Mouse (Mus musculus) kidney, postnatal 0 days (tissue): ENCODE measurements around the gene Zfpm1. TPM values are rescaled to one million over a fixed set of nuclear protein-coding genes. Genes with fewer than 3 reads are reported as not detected.

Source experiments
- ATAC-seq: fragments of 200-750 bp; cut with Nextera tagmentation; replicated peaks from 2 replicates; pipeline ENCODE4 v1.8.0; 2017; ENCODE audit warnings: low read depth, moderate number of reproducible peaks, moderate TSS enrichment, moderate library complexity; ENCODE audit not compliant: low FRiP score
- DNase-seq: peaks from one replicate; pipeline ENCODE4 v3.0.0-alpha.2; 2016; ENCODE audit warnings: low spot score
- H3K27ac ChIP-seq: fragments of 300-500 bp; sonication (generic); 2 replicates; pipeline ENCODE4 v1.5.1; 2014; ENCODE audit warnings: mild to moderate bottlenecking
- H3K27me3 ChIP-seq: fragments of 300-500 bp; sonication (generic); 2 replicates; pipeline ENCODE4 v1.6.1; 2014; ENCODE audit warnings: low read length, mixed read lengths; ENCODE audit not compliant: insufficient read depth
- H3K36me3 ChIP-seq: fragments of 300-500 bp; sonication (generic); 2 replicates; pipeline ENCODE4 v1.6.1; 2014; ENCODE audit warnings: low read length, mixed read lengths; ENCODE audit not compliant: insufficient read depth
- H3K4me1 ChIP-seq: fragments of 300-500 bp; sonication (generic); replicated peaks from 2 replicates; pipeline ENCODE4 v1.6.1; 2014; ENCODE audit warnings: antibody characterized with exemption, low read length, mixed read lengths; ENCODE audit not compliant: insufficient read depth
- H3K4me2 ChIP-seq: fragments of 300-500 bp; sonication (generic); 2 replicates; pipeline ENCODE4 v1.6.1; 2014; ENCODE audit warnings: mild to moderate bottlenecking, low read length, moderate library complexity, mixed read lengths
- H3K4me3 ChIP-seq: fragments of 300-500 bp; sonication (generic); replicated peaks from 2 replicates; pipeline ENCODE4 v1.5.1; 2014; ENCODE audit warnings: low read depth, low read length
- H3K9ac ChIP-seq: fragments of 300-500 bp; sonication (generic); 2 replicates; pipeline ENCODE4 v1.6.1; 2014; ENCODE audit warnings: low read depth, low read length
- H3K9me3 ChIP-seq: fragments of 300-500 bp; sonication (generic); replicated peaks from 2 replicates; pipeline ENCODE4 v1.6.1; 2016; ENCODE audit warnings: low read length, inconsistent platforms, mixed read lengths
- CTCF ChIP-seq: IDR thresholded peaks from 2 replicates; pipeline ENCODE4 v1.5.1; 2016; ENCODE audit warnings: antibody characterized with exemption, low read depth, mild to moderate bottlenecking, moderate library complexity
- WGBS: fragments of 180-500 bp; shearing (Covaris S2); extraction: QIAGEN DNeasy Blood & Tissue Kit; methylation state at CpG from one replicate; pipeline ENCODE4 v1.1.7; 2014; 5-methylcytosine and 5-hydroxymethylcytosine counted together
- polyA plus RNA-seq: library from polyadenylated mRNA; unstranded; fragments of >200 nt; fragmentation: Nextera tagmentation; extraction: Ambion mirVana; gene quantifications from 2 replicates; pipeline ENCODE4 v1.2.1, GENCODE M21; 2015

Zfpm1 gene
- polyA plus RNA-seq, 1 experiment from 2014 or later = 2.3 TPM

DNA sequence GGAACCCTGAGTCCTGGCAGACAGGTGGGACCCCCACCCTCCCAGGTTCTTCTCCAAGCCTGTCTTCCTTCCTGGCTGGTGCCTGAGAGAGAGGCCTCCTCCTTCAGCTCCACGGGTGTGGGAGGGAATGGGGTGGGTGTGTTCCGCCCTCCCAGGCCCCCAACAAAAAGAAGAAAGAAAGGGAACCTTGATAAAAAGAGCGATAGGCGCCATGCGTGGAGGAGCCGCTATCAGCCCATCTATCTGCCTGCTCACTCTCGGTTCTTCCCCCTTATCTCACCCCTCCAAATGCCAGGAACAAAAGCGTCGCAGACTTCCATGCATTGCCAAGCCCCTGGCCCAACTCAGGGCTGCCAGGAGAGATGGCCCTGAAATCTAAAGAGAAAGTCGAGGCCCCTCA, 11.5 kb downstream of the Zfpm1 start:
- 62% methylated on average over 10 of the region's 10 CpGs for WGBS

DNA sequence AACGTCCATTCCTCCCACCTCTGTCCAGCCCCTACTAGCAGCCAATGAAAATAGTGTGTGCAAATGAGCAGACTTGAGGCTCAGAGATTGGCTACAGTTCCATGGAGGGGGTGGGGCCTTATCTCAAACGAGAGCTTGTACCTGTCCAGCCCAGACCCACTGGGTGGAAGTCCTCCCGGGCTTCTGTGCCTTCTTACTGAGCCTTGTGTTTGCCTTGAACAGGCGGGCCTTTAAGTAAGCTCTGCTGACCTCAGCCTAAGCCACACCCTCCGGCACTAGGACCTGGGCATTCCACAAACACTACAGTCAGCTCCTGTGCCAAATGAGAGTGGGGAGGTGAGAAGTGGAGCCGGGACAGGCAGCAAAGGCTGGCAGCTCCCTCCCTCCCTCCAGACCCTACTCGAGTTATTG, 12.3 kb downstream of the Zfpm1 start:
- Histone ChIP-seq H3K9ac (no peak overlapping the region), H3K27ac (peak overlapping the region; percentile 58), H3K4me1 (peaks cover 11% of the 10 kb centered on the region; the same call in 1 of the 2 replicates), H3K27me3 (no peaks in the 10 kb centered on the region), H3K36me3 (no peaks in the 10 kb centered on the region), H3K4me2 (no peak overlapping the region), H3K4me3 (no peak overlapping the region), H3K9me3 (no peaks in the 10 kb centered on the region)
- ATAC-seq (peak; percentile 90), DNase-seq (peak; percentile 92)
- 3% methylated on average over 7 of the region's 7 CpGs for WGBS
- TF ChIP-seq CTCF = no peak

More for the DNA sequence above, 11.5 kb downstream of the Zfpm1 start:
- no peak for TF ChIP-seq CTCF
- Histone ChIP-seq H3K4me1 (peaks cover 11% of the 10 kb centered on the region; the same call in 1 of the 2 replicates), H3K9me3 (no peaks in the 10 kb centered on the region), H3K27me3 (no peaks in the 10 kb centered on the region), H3K36me3 (no peaks in the 10 kb centered on the region), H3K27ac (no peak overlapping the region), H3K4me3 (no peak overlapping the region), H3K4me2 (no peak overlapping the region), H3K9ac (no peak overlapping the region)
- DNase-seq (no peak), ATAC-seq (no peak)

DNA sequence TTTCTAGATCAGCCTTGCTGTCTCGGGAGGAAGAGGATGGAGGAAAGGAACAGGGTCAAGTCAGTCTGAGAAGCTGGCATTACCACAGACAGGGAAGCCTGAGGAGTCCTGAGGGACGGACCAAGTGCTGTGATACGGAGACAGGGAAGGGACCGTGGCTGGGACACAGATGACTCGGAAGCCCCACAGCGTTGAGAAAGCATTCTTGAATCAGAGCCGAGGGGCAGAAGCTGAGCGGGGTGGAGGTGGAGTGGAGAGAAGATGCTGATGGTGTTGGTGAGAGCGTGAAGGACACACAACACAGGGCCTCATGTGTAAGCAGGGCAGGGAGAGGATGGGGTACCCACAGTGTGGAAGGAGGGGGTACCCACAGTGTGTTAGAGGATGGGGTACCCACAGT, 13.4 kb downstream of the Zfpm1 start:
- H3K27ac ChIP-seq = no peak overlapping the region
- DNase-seq (no peak), ATAC-seq (no peak)
- TF ChIP-seq CTCF = no peak
- peaks cover 15% of the 10 kb centered on the region; the same call in 1 of the 2 replicates for H3K4me1 ChIP-seq
- H3K36me3 ChIP-seq = no peaks in the 10 kb centered on the region
- no peak overlapping the region for H3K4me3 ChIP-seq
- no peaks in the 10 kb centered on the region for H3K9me3 ChIP-seq
- no peak overlapping the region for H3K9ac ChIP-seq
- no peaks in the 10 kb centered on the region for H3K27me3 ChIP-seq
- H3K4me2 ChIP-seq = no peak overlapping the region
- WGBS = 72% methylated on average over 9 of the region's 9 CpGs

DNA sequence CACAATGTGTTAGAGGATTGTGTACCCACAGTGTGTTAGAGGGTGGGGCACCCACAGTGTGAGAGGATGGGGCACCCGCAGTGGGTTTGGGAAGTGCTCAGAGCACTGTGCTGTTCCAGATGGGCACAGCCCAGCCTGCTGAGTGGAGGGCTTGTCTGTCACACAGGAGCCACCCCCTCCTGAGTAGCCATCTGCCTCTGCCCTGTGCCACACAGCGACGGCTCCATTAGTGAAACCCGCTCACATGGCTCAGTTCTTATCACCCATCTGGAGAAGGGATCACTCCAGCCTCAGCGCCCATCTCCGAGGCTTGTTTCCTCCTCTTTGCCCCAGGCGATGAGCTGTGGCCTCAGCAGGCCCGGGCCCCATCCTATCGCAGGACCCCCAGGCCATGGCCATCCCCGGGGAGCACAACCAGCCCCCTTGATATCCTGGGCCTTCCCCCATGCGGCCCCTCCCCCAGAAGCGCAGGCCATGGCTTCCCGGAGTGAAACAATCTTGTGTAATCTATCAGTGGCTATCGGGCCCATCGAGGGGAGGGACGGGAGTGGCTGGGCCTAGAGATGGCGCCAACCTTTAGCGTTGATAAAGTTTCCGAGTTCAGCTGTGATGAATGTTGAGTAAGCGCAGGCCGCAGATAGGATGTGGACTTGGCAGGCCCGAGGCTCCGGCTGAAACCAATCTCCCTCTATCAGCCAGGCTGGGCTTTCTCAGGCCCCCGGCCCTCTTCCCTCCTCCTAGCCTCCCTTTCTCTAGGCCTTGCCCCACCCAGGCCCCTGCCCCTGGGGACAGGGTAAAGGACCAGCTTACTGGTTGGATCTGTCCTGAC, 14.4 kb downstream of the Zfpm1 start:
- Histone ChIP-seq H3K36me3 (no peaks in the 10 kb centered on the region), H3K4me3 (no peak overlapping the region), H3K4me2 (no peak overlapping the region), H3K27me3 (no peaks in the 10 kb centered on the region), H3K27ac (0 out of 2 replicates have a peak overlapping the region, but pooled peaks have one; percentile 20), H3K9ac (peak overlapping the region; percentile 14; the same call in 1 of the 2 replicates), H3K9me3 (no peaks in the 10 kb centered on the region), H3K4me1 (peaks cover 15% of the 10 kb centered on the region; the same call in 1 of the 2 replicates)
- WGBS = 38% methylated on average over 24 of the region's 24 CpGs
- no peak for TF ChIP-seq CTCF
- peak; percentile 71 for DNase-seq
- no peak for ATAC-seq

DNA sequence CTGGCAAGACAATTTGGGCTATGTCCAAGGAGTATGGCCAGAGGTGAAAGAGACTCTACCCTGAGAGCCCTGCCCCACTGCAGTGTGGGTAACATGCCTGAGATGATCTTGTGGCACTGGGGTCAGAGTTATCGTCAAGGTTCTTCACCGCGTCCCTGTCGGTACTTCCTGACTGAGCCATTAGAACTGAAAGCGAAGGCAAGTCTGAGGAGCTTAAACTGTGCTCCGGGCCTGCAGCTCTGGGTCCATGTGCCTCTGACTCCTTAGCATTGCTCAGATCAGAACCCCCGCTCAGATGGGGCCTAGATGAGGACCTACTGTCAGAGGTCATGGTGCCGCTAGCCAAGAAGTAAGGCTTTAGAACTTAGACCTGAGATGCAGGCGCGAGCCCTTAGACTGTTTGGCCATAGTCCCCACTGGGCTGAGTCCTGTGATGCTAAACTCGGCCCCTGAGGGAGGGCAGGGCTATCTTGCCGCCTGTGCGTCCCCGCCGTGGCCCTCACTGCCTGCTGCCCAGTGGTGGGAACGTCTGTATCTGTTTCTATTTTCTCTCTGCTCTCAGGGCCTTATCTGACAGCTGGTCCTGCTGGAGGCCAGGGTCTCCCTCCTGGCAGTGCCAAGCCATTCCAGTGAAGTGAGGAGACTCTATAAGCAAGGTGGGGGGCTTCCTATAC, 17.8 kb downstream of the Zfpm1 start:
- no peak for TF ChIP-seq CTCF
- 69% methylated on average over 16 of the region's 16 CpGs for WGBS
- no peak overlapping the region for H3K4me3 ChIP-seq
- no peaks in the 10 kb centered on the region for H3K36me3 ChIP-seq
- no peak overlapping the region for H3K9ac ChIP-seq
- H3K27me3 ChIP-seq = no peaks in the 10 kb centered on the region
- ATAC-seq (no peak), DNase-seq (no peak)
- H3K27ac ChIP-seq = no peak overlapping the region
- H3K4me2 ChIP-seq = no peak overlapping the region
- H3K4me1 ChIP-seq = peaks cover 10% of the 10 kb centered on the region; the same call in 1 of the 2 replicates
- H3K9me3 ChIP-seq = no peaks in the 10 kb centered on the region

DNA sequence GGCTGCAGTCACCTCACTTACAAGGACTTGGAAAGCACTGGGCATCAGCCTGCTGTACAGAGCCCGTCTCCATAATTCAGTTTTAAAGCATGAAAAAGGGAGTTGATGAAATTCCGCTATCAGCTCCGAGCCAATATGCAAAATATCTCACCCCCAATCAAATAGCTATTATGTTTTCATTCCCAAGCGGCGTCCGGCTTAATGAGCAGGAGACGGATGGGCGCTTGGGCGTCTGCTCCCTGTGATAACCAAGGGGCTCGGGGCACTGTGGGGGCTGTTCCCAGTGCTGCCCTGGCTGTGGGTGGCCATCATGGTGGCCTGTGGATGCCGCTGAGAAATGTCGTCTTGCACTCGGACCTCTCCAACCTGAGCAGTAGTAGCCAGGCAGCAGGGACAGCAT, 19.1 kb downstream of the Zfpm1 start:
- ATAC-seq = no peak
- Histone ChIP-seq H3K9ac (no peak overlapping the region), H3K9me3 (no peaks in the 10 kb centered on the region), H3K4me2 (no peak overlapping the region), H3K27me3 (no peaks in the 10 kb centered on the region), H3K4me3 (no peak overlapping the region), H3K4me1 (peaks cover 5% of the 10 kb centered on the region; the same call in 1 of the 2 replicates), H3K27ac (no peak overlapping the region), H3K36me3 (no peaks in the 10 kb centered on the region)
- 68% methylated on average over 13 of the region's 13 CpGs for WGBS
- no peak for TF ChIP-seq CTCF
- no peak for DNase-seq
